Mouse (Mus musculus): ENCODE measurements around the gene 1700001K19Rik. TPM values are rescaled to one million over a fixed set of nuclear protein-coding genes. Genes with fewer than 3 reads are reported as not detected.

Gene 1700001K19Rik
- total and polyA plus RNA-seq, 3 experiments, result 0.29 TPM; not detected in 2

DNA sequence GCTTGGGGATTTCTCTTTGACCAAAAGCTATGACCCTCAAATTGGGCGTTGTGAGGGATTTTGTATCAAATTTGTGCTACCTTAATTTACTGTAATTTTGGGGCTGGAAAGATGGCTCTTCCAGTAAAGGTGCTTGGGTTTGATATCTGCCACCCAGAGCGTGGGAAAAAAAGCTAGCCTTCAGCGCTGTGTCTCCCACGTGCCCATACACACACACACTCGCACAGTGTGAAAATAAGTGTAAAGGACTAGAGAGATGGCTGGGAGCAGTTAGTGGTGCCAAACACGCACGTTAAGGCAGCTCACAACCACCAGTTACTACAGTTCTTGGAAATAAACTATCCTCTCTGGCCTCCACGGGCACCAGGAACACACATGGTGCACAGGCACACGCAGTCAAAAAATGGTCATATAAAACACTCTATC is 14.6 kb upstream of the 1700001K19Rik start (continued):
- TF ChIP-seq UBTF (IDR thresholded peaks at IDR 0.05; ENCODE audit: borderline replicate concordance, insufficient read depth, low read depth, low read length) (no peak), CHD1 (IDR thresholded peaks at IDR 0.05; ENCODE audit: low read depth, low read length) (peak; percentile 95; the same call in 1 of the 2 replicates), SIN3A (IDR thresholded peaks at IDR 0.05; ENCODE audit: low read length) (0 out of 2 replicates have a peak, but pooled peaks have one; percentile 2), JUND (IDR thresholded peaks at IDR 0.05; ENCODE audit: low read depth, low read length) (no peak; the same call in 1 of the 2 replicates), TBP (IDR thresholded peaks at IDR 0.05; ENCODE audit: low read depth, low read length) (no peak)

DNA sequence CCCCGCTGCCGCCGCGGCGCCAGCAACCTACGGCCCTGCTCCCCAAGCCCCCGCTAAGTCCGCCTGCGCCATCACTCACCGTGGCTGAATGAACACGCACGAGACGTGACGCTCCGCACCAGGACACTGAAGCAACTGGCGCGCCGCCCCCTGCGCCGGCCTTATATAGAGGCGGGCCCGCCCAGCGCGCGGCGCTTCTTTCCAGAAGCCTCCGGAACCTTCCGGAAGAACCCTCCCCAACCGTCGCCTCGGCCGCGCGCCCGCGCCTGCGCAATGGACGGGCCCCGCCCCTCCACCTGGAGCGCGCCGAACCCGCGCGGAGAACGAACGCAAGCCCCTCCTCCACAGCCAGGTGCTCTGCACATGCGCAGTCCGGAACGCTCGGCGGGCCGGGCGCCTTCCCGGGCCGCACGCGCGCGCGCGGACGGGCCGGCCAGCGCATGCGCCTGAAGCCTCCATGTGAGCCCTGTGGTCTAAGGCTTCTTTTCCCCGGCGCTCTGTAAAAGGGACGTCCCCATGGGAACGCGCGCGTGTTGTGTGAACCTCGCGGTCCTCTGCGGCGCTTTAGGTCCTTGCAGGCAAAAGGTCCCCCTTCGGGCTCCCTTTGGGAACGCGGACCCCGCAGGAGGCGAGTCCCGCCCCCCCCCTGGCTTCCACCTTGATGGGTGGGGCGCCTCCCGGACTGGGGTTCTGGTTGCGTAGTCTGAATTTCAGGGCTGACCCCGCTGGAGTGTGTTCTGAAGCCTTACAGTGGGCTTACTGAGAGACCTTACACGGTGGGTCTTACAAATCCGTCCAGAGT is 14.0 kb upstream of the 1700001K19Rik start:
- Histone ChIP-seq H3K27me3 (ENCODE audit: control insufficient read depth in 1 of 2, insufficient read depth in 2 of 2, low read length in 2 of 2) (no peaks in the 10 kb centered on the region), H3K9ac (ENCODE audit: control insufficient read depth, low read depth, low read length, poor library complexity, severe bottlenecking) (peak overlapping the region; percentile 100), H3K27ac (ENCODE audit: control insufficient read depth, low read depth, low read length) (peak overlapping the region; percentile 99), H3K79me2 (ENCODE audit: control insufficient read depth, insufficient read depth, low read length, poor library complexity) (peaks cover 35% of the 10 kb centered on the region), H3K4me3 (ENCODE audit: control insufficient read depth in 1 of 2, insufficient read depth in 1 of 2, low read depth in 2 of 2, low read length in 2 of 2) (peak overlapping the region; percentile 63 to 82), H3K4me1 (ENCODE audit: control insufficient read depth in 1 of 2, insufficient read depth in 2 of 2, low read length in 2 of 2) (peaks cover 6 to 35% of the 10 kb centered on the region in 2 experiments), H3K9me3 (replicated peaks; ENCODE audit: insufficient read depth, low read length) (no peaks in the 10 kb centered on the region), H3K36me3 (ENCODE audit: control insufficient read depth in 1 of 2, insufficient read depth in 2 of 2, low read length in 2 of 2) (peaks cover 14 to 49% of the 10 kb centered on the region in 2 experiments)
- peak; percentile 96 for DNase-seq (ENCODE audit: low read depth, low spot score)
- TF ChIP-seq KAT2A (conservative IDR thresholded peaks at IDR 0.05; ENCODE audit: low read depth, low read length), result no peak; the same call in 1 of the 2 replicates
- peak; percentile 39; the same call in 1 of the 2 replicates for TF ChIP-seq BHLHE40 (IDR thresholded peaks at IDR 0.05; ENCODE audit: borderline replicate concordance, low read depth, low read length)
- TF ChIP-seq MEF2A (IDR thresholded peaks at IDR 0.05; ENCODE audit: extremely low read depth, insufficient replicate concordance, low read depth, low read length, poor library complexity, severe bottlenecking), result no peak
- TF ChIP-seq MAZ (IDR thresholded peaks at IDR 0.05; ENCODE audit: low read depth, low read length), result peak; percentile 78; the same call in 1 of the 2 replicates
- TF ChIP-seq MYC (IDR thresholded peaks at IDR 0.05; ENCODE audit: low read depth, low read length), result no peak
- no peak for TF ChIP-seq ZNF384 (IDR thresholded peaks at IDR 0.05; ENCODE audit: low read depth, low read length)
- peak; percentile 97 to 100 for TF ChIP-seq POLR2A (IDR thresholded peaks at IDR 0.05; ENCODE audit: control insufficient read depth in 1 of 2, insufficient read depth in 1 of 2, low read depth in 1 of 2, low read length in 2 of 2, poor library complexity in 1 of 2)
- TF ChIP-seq E2F4 (IDR thresholded peaks at IDR 0.05; ENCODE audit: borderline replicate concordance, low read depth, low read length), result peak; percentile 81; the same call in 1 of the 2 replicates
- TF ChIP-seq TBP (IDR thresholded peaks at IDR 0.05; ENCODE audit: low read depth, low read length), result peak; percentile 98
- no peak for TF ChIP-seq USF1 (IDR thresholded peaks at IDR 0.05; ENCODE audit: low read depth, low read length)
- no peak; the same call in 1 of the 2 replicates for TF ChIP-seq ZKSCAN1 (IDR thresholded peaks at IDR 0.05; ENCODE audit: low read depth, low read length)
- TF ChIP-seq GABPA (IDR thresholded peaks at IDR 0.05; ENCODE audit: low read depth, low read length), result no peak
- no peak for TF ChIP-seq USF2 (IDR thresholded peaks at IDR 0.05; ENCODE audit: borderline replicate concordance in 1 of 2, insufficient read depth in 1 of 2, low read depth in 1 of 2, low read length in 2 of 2)
- no peak for TF ChIP-seq RAD21 (IDR thresholded peaks at IDR 0.05; ENCODE audit: low read depth, low read length)
- TF ChIP-seq MAX (IDR thresholded peaks at IDR 0.05; ENCODE audit: low read length), result no peak
- TF ChIP-seq NELFE (IDR thresholded peaks at IDR 0.05; ENCODE audit: low read depth, low read length), result peak; percentile 100
- TF ChIP-seq ELF1 (IDR thresholded peaks at IDR 0.05; ENCODE audit: low read depth, low read length), result peak; percentile 81
- no peak for TF ChIP-seq CHD1 (IDR thresholded peaks at IDR 0.05; ENCODE audit: low read depth, low read length)
- TF ChIP-seq SMC3 (IDR thresholded peaks at IDR 0.05; ENCODE audit: low read depth, low read length), result no peak
- no peak for TF ChIP-seq MAFK (IDR thresholded peaks at IDR 0.05; ENCODE audit: borderline replicate concordance, low read depth, low read length)
- TF ChIP-seq SIN3A (IDR thresholded peaks at IDR 0.05; ENCODE audit: low read length), result peak; percentile 68
- no peak for TF ChIP-seq ZC3H11A (IDR thresholded peaks at IDR 0.05; ENCODE audit: low read depth, low read length)
- peak; percentile 96; the same call in 1 of the 2 replicates for TF ChIP-seq POLR2AphosphoS5 (IDR thresholded peaks at IDR 0.05; ENCODE audit: borderline replicate concordance, low read depth, low read length)
- TF ChIP-seq RCOR1 (IDR thresholded peaks at IDR 0.05; ENCODE audit: low read depth, low read length), result no peak
- peak; percentile 77 for TF ChIP-seq HCFC1 (IDR thresholded peaks at IDR 0.05; ENCODE audit: low read depth, low read length)
- TF ChIP-seq TAL1 (IDR thresholded peaks at IDR 0.05; ENCODE audit: low read length), result no peak
- TF ChIP-seq MXI1 (IDR thresholded peaks at IDR 0.05; ENCODE audit: low read depth, low read length), result peak; percentile 58
- no peak for TF ChIP-seq UBTF (IDR thresholded peaks at IDR 0.05; ENCODE audit: borderline replicate concordance, insufficient read depth, low read depth, low read length)
- peak; percentile 97 for TF ChIP-seq NRF1 (IDR thresholded peaks at IDR 0.05; ENCODE audit: insufficient read depth, low read depth, low read length, poor library complexity, severe bottlenecking)
- TF ChIP-seq JUND (IDR thresholded peaks at IDR 0.05; ENCODE audit: low read depth, low read length), result no peak
- no peak for TF ChIP-seq CTCF (IDR thresholded peaks at IDR 0.05 in 2 of 3, conservative IDR thresholded peaks at IDR 0.05 in 1 of 3; ENCODE audit: control insufficient read depth in 1 of 3, insufficient read depth in 1 of 3, low read depth in 2 of 3, low read length in 3 of 3, poor library complexity in 1 of 3, severe bottlenecking in 1 of 3)
